Mouse (Mus musculus) thymus, adult 18-20 months (tissue): ENCODE results near the gene Pcgf5.
"Not testable (repeated sequence)": the region's sequence is repeated elsewhere in the genome, so short reads cannot be mapped to it uniquely, and the experiment has no call there.

ENCODE experiments used
- DNase-seq, 2 experiments: peaks; one replicate each; pipeline ENCODE4 v3.0.0; 2022; ENCODE audit warnings: mixed read lengths in 2 of 2

The Pcgf5 gene

GRCm38 (mm10) chr19:36388502-36388901 lies 40.4 kb downstream of the Pcgf5 start:
- DNase-seq, result no peak

DNA sequence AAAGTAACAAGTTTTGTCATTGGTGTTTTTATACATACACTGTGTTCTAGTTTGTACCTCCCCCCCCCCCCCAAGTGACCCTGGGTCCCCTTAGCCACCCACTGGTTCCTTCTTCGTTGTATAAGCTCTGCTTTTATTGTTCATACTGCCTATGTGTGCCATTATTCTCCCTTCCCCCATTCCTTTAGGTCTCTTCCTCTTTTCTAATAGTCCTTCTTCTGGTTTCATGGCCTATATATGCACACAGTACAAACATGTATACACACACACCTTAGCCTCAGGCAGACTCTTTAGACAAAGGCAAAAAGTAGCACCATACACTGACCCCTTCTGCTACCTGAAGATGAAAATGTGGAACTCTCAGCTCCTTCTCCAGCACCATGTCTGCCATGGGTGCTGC lies 42.6 kb downstream of the Pcgf5 start:
- DNase-seq, result no peak

DNA sequence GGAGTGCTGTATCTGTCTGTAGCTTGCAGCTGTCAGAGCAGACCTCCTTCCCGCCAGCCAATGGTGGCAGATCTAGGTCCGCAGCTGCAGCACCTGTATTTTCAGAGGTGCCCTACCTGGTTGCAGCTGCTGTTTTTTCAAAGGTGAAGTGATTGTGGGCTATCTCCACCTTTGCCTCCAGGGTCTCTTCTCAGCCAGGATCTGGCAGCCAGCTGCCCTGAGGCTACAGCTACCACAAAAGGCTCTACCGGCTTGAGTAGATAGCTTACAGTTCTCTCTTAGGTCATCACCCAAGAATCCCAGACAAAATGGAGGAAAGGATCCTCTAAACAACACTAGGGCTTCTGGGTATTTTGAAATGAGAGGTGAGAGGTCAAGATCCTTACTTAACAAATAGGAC lies 50.4 kb downstream of the Pcgf5 start:
- DNase-seq, result no peak

GRCm38 (mm10) chr19:36408352-36409100 lies 60.4 kb downstream of the Pcgf5 start:
- no peak for DNase-seq

GRCm38 (mm10) chr19:36409280-36409860 lies 61.3 kb downstream of the Pcgf5 start:
- DNase-seq, result peak; percentile 92 to 93

- DNase-seq, result peak; percentile 29 to 33
These were observed 61.8 kb downstream of the Pcgf5 start for GRCm38 (mm10) chr19:36409861-36410392.

DNA sequence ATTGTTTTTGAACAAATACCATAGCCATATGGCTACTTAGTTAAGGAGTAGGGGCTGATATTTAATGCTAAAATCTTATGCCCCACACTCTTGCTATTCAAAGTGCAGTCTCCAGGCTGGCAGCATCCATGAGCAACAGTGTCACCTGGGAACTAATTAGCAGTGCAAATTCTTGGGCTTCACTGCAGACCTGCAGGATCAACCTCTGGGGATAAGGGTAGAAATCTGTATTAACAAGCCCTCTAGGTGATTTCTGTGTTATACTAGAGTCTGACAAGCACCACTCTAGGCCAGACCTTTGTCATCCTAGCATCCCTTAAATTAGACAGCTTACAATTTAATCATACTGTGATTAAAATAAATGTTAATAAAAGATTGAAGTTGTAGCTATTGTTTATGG lies 71.8 kb downstream of the Pcgf5 start:
- DNase-seq, result no peak

DNA sequence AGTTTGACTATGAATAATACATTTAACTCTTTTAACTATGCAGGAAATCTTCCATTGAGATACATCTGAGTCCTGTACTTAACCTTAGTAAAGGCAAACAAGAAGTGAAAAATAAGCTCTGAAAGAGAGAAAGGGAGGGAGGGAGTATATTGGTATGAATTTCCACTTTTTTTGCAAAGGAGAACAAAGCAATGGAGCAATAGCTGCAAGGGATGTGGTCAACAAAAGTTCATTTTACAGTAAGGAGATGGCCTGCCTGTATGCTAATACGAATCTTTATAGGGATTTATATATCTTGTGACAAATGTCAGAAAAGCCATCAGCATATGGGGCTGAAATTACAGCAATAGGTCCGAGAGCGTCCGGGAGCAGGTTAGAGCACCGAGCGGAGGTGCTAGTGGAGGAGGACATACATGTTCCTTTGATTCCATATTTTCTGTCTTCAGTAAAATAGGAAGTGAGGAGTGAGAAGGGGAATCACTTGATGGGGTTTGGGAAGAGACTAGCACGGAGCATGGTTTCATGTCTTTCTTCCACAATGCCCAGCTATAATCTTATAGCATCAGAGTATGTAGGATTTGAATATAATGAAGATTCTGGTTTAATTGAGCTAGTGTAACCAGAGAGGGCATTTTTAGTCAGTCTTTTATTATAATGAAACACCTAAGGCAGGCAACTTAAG lies 79.2 kb downstream of the Pcgf5 start:
- no peak for DNase-seq

DNA sequence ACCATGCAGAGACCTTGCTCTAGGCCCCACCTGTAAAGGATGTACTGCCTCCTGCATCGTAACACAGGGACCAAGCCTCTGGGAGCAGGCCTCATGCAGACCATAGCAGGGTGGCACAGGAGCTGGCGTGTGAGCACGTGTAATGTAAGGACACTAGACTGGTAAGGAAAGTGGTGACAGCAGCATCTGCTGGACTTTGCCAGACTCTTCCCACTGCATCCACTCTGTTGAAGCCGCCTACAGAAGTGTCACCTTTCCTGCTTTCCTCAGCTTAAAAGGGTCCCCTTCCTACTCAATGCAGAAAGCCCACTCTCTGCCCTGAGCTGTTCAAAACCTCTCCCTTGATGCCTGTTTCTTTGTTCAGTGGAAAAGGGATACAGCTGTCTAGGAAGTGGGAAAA lies 80.0 kb downstream of the Pcgf5 start:
- no peak for DNase-seq

DNA sequence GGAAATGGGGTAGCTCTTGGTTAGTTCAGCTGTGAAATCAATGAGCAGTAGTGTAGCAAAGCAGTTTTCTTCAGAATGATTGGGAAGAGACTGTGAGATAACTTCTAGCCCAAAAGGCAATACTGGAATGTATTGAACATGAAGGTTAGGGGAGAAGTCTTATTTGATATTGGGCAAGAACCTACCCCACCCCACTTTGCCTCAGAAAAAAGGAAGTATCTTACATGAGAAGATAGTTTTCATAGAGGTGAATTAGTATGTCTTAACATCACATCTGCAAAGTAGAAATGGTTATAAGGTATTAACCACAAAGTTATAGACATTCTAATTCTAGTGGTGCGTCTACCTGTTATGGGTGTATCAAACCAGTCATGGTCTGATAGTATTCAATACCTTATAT lies 81.2 kb downstream of the Pcgf5 start:
- DNase-seq, result no peak

DNA sequence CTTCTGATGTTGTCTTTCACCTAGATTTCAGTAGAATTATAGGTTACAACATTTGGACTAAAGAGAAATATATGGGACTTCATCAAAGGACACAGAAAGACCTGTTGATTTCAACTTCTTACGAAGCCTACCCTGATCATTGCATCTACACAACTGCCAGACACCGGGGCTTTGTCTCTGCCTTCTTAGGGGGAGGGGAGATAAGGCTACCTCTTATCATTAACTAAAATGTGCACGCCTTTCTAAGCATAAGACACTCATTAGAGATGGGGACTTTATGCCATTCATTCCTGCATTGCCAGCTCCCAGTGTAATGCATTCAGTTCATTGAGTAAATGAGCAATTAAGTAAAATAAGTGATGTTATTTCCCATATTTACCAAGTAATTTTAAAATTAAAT lies 85.1 kb downstream of the Pcgf5 start:
- no peak for DNase-seq

DNA sequence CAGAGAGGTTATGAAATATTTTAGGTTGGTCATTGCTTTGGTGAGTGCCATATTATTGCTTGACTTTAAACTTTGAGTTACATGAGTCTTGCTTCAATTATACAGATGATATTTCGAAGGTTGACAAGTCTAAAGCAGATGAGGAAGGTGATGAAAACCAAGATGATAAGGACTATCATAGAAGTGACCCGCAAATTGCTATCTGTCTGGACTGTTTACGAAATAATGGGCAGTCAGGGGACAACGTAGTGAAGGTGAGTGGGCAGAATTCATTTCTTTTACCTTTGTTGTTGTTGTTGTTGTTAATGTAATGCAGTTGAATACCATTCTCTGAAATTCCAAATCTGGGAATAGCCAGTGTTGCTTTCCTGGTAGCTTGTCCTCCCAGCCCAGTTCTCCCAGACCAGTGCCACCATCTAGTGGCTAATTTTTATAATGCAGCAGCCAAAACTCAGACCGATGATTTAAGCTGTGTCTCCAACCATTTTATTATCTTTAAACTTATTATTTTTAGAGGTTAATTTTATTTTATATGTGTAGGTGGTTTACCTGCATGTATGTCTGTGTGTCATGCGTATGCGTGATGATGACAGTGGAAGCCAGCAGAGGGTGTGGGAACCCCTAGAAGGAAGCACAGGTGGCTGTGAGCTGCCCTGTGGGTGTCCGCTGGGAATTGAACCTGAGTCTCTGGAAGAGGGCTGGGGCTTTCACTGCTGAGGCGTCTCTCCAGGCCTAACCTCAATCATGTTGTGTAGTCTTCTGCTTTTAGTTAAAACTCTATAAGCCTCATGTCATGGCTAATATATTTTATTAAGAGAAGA lies 92.0 kb downstream of the Pcgf5 start:
- DNase-seq, result no peak

- no peak for DNase-seq
These were observed 103.0 kb downstream of the Pcgf5 start for GRCm38 (mm10) chr19:36450997-36451608.

DNA sequence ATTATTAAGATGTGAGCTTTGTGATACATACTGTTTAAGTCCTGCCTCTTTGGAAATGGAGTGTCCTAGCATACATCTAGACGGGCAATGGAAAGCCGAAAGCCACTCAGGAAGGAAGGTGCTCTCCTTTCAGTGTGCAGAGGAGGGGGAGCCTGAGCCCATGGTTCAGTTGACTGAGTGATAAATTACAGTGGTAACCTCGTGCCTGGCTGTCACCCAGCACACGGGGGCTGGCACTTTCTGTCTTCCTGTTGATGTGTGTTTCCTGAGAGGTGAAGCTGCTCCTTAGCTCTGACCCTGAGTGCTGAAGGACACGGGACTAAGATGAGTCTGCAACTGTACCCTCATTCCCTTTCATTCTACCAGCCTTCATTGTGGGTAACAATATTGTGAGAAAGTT lies 103.6 kb downstream of the Pcgf5 start:
- DNase-seq, result no peak

DNA sequence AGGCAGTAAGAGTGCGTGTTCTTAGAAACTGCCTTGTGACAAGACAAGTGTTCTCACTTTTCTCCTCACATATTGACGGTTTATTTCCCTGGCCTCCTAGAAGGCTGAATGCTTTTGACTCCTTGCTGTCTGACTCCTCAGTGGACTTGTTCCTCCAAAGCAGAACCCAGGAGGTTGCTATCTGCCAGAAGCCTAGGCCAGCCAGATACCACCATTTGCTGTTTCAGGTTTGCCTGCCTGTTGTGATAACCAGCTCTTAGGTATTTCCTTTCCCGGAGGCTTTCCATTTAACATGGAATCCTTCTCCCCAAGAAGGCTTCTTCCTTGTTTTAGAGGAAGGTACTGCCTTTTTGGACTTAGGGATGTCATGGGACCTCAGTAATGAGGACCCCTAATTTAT lies 104.1 kb downstream of the Pcgf5 start:
- not testable (repeated sequence) for DNase-seq

DNA sequence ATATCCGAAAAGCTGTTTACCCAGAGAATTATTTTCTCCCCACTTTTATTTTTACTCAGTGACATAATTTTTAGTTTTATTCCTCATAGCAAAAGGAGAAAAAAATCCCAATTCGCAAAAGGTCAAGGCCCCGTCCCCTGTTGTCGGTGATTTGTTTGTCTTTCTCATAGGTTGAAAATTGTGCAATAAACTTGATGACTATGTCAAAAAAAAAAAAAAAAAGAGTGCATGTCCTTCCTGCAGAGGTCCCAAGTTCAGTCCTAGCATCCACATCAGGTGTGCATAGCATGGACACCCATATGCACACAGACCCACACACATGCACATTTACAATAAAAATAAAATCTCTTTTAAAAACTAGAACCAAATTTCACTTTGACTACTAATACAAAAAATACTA lies 105.3 kb downstream of the Pcgf5 start:
- no peak for DNase-seq

- DNase-seq, result peak; percentile 29 to 49
These were observed 122.0 kb downstream of the Pcgf5 start for GRCm38 (mm10) chr19:36470106-36470505.

GRCm38 (mm10) chr19:36471325-36471724 lies 123.2 kb downstream of the Pcgf5 start:
- no peak for DNase-seq

GRCm38 (mm10) chr19:36476596-36476995 lies 128.5 kb downstream of the Pcgf5 start:
- no peak for DNase-seq

GRCm38 (mm10) chr19:36477151-36477550 lies 129.0 kb downstream of the Pcgf5 start:
- DNase-seq, result peak in 1 of 2 experiments; percentile 15

DNA sequence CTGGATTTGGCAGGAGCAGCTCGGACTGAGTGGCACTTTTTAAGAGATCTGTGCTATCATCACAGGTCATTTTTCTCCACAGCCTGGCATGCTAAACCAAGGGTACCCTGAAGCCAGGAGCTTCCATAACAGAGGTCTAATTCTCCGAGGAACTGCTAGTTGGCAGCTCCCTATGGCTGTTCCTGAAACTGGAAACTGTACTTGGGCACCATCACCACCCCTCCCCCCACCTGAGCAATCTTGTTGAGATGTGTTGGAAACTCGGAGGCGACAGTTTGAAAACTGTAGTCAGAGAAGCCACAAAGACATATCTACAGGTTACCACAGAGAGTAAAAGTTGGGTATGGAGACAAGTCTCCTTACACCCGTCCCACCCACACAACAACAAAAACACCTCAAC lies 129.6 kb downstream of the Pcgf5 start:
- DNase-seq, result peak; percentile 14 to 19

GRCm38 (mm10) chr19:36490911-36491310 lies 142.8 kb downstream of the Pcgf5 start:
- DNase-seq, result no peak

DNA sequence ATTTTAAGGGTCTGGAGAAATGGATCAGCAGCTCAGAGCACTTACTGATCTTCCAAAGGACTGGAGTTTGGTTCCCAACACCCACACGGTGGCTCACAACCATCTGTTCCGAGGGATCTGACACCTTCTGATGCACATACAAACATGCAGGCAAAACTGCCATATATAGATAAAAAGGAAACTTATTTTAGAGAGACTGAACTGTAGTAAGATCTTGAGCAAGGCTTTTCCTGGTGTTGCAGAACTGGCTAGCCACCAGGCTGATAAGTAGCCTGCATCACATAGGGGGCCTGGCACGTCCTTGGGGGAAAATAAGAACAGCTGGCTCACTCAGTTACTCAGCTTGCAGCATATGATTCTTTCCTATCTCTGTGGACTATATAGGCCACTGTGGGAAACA lies 147.4 kb downstream of the Pcgf5 start:
- no peak for DNase-seq
